Mouse (Mus musculus): Measurements from ENCODE around the gene Arpc5l. TPM values are rescaled to one million over a fixed set of nuclear protein-coding genes. Genes with fewer than 3 reads are reported as not detected.

The Arpc5l gene
- polyA plus RNA-seq, 1 experiment from 2014 or later, result 124 TPM

Other genes starting within 250 kb of the Arpc5l start
- gene Nr6a1, start 77.7 kb upstream of the Arpc5l start, polyA plus RNA-seq (2014; fragmentation: Nextera tagmentation; extraction: Ambion mirVana), result 2.4 TPM in 2 replicates
- 0.91 and 1.2 TPM in 2 replicates for gene Olfml2a, start 73.4 kb upstream of the Arpc5l start, polyA plus RNA-seq (2014; fragmentation: Nextera tagmentation; extraction: Ambion mirVana)
- gene Wdr38, start 7.9 kb upstream of the Arpc5l start, polyA plus RNA-seq (2014; fragmentation: Nextera tagmentation; extraction: Ambion mirVana), result 1.1 and 1.3 TPM in 2 replicates
- gene Rpl35, start 276 bp downstream of the Arpc5l start, polyA plus RNA-seq (2014; fragmentation: Nextera tagmentation; extraction: Ambion mirVana), result 1,154 and 1,176 TPM in 2 replicates
- 28.8 and 30.4 TPM in 2 replicates for gene Golga1, start 60.2 kb downstream of the Arpc5l start, polyA plus RNA-seq (2014; fragmentation: Nextera tagmentation; extraction: Ambion mirVana)
- 6.6 and 8.5 TPM in 2 replicates for gene Scai, start 185.4 kb downstream of the Arpc5l start, polyA plus RNA-seq (2014; fragmentation: Nextera tagmentation; extraction: Ambion mirVana)
- gene Ppp6c, start 221.1 kb downstream of the Arpc5l start, polyA plus RNA-seq (2014; fragmentation: Nextera tagmentation; extraction: Ambion mirVana), result 72.7 and 76.0 TPM in 2 replicates

Data from intestine, embryonic 14.5 days (tissue).